Mouse (Mus musculus): ENCODE data around the gene Plekhh3. TPM values are rescaled to one million over a fixed set of nuclear protein-coding genes. Genes with fewer than 3 reads are reported as not detected.
A peak's percentile ranks its signal among the peaks of the same experiment; 100 is the strongest.

Gene Plekhh3
- polyA plus RNA-seq, 1 experiment from 2014 or later, result 8.5 TPM

DNA sequence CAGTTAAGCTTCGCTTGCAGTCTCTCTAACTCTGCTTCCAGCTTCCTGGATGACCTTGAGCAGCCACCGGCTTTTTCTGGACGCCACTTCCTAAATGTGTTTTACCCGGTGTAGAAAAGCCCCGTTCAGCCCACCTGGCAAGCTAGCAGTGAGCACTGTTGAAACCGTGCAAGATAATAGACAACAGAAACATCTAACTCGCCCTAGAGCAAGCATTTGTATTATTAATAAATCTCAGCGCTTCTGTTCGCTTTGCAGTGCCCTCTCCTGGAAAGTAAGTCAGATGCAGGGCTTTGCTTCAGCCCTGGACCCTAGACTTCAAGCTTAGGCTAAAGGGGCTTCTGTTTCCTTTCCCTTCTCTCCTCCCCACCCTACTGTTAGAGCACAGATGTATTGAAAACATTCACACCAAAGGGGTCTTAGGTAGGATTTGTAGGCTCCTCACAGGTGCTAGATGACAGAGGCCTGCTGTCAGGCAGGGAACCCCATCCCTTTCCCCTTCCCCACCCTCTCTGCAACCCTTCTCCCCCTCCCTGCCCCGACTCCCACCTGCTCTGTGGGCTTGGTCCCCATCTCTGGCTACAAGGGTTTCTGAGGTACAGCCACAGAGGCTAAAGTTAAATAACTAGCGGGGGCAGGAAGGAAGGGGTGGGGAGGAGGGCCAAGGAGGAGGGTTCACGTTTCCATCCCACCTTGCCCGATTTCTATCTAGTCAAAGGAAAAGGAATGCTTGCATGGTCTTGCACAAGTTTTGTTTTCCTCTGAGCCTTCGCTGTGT, 3.9 kb upstream of the Plekhh3 start, which contains the start of gene Ccr10:
TSS of gene Ccr10 (minus strand) at position 593 of the 778 bp plus-strand sequence.
- no peak for ATAC-seq (replicated peaks)
- Histone ChIP-seq H3K4me1 (peaks cover 74% of the 10 kb centered on the region), H3K9me3 (no peaks in the 10 kb centered on the region), H3K27ac (peak within 1 kb of the TSS; percentile 66), H3K9ac (peak within 1 kb of the TSS; percentile 46), H3K4me2 (peak within 1 kb of the TSS; percentile 57), H3K36me3 (replicated peaks) (no peaks in the 10 kb centered on the region), H3K4me3 (peak within 1 kb of the TSS; percentile 43), H3K27me3 (replicated peaks) (peaks cover 25% of the 10 kb centered on the region)
- WGBS, result 19% methylated on average over 14 of the region's 14 CpGs

DNA sequence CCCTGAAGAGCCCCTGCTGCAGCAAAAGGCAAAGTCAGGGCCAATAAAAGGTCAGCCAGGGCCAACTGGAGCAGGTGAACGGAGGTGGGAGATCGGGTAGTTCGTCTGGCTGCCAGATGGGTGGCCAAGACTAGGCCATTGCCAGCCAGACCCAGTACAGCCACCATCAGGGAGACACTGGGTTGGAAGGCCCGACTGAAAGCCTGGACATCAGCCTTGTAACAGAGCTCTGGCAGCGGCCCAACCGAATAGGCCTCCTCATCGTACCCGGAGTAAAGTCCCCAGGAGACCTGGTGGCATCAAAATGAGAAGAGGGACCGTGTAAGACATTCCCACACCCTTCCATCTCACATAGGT, 3.2 kb upstream of the Plekhh3 start:
- peak overlapping the region; percentile 57 for H3K4me2 ChIP-seq
- ATAC-seq (replicated peaks), result no peak
- peaks cover 80% of the 10 kb centered on the region for H3K4me1 ChIP-seq
- peak overlapping the region; percentile 37; the same call in 1 of the 2 replicates for H3K9ac ChIP-seq
- peak overlapping the region; percentile 27 for H3K4me3 ChIP-seq
- H3K9me3 ChIP-seq, result no peaks in the 10 kb centered on the region
- 18% methylated on average over 9 of the region's 9 CpGs for WGBS
- peak overlapping the region; percentile 55; the same call in 1 of the 2 replicates for H3K27ac ChIP-seq
- H3K27me3 ChIP-seq (replicated peaks), result peaks cover 25% of the 10 kb centered on the region
- H3K36me3 ChIP-seq (replicated peaks), result no peaks in the 10 kb centered on the region

DNA sequence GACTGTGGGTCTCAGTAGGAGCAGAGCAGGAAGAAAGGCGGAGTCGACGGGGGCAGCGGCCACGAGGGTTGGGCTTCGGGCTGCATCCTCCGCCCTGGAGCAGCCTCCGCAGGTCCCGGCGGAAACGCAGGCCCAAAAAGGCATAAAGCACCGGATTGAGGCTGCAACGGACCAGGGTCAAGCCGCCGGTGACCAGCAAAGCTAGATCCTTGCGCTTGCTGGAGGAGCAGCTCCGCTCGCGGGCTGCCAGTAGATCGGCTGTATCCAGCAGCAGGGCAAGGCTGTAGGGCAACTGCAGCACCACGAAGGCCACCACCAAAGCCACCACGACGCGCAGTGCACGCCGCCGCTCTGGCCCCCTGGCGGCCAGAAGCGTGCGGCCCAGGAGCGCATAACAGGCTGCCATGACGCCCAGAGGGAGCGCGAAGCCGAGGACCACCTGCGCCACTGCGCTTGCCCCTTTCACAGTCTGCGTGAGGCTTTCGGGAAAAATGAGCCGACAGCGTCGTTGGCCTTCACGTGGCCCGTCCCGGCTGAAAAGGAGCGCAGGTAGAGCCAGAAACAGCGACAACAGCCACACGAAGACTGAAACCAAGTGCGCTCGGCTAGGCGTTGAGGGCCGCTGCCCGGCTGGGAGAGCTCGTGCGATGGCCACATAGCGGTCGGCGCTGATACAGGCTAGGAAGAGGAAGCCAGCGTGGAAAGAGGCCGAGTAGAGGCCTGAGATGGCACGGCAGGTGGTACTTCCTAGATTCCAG, 2.7 kb upstream of the Plekhh3 start:
- Histone ChIP-seq H3K9ac (peak overlapping the region; percentile 37; the same call in 1 of the 2 replicates), H3K4me3 (peak overlapping the region; percentile 27), H3K36me3 (replicated peaks) (no peaks in the 10 kb centered on the region), H3K4me2 (peak overlapping the region; percentile 57), H3K27ac (peak overlapping the region; percentile 45), H3K9me3 (no peaks in the 10 kb centered on the region), H3K27me3 (replicated peaks) (peaks cover 29% of the 10 kb centered on the region), H3K4me1 (peaks cover 86% of the 10 kb centered on the region)
- ATAC-seq (replicated peaks), result peak; percentile 31; the same call in 1 of the 2 replicates
- 1% methylated on average over 61 of the region's 61 CpGs for WGBS

DNA sequence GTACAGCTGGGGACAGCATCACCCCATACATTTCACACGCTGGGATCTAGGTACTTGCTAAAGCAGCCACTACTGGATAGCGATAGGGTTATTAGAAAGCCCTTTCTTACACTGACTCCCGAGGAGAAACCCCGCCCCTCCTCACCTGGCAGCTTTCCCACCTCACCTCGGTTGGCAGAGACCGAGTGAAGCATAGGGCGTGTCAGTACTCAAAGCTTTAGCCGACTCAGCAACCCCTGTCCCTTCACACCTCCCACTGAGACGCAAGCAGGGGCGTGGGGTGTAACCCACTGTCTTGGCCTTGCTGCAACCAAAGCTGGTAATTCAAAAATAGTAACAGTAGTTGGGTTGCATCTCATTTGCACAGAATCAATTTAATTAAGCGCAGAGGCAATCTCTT, 2.0 kb upstream of the Plekhh3 start:
- ATAC-seq (replicated peaks), result no peak
- Histone ChIP-seq H3K27me3 (replicated peaks) (peaks cover 31% of the 10 kb centered on the region), H3K9me3 (no peaks in the 10 kb centered on the region), H3K9ac (no peak overlapping the region), H3K36me3 (replicated peaks) (no peaks in the 10 kb centered on the region), H3K4me3 (no peak overlapping the region), H3K27ac (no peak overlapping the region), H3K4me2 (peak overlapping the region; percentile 57), H3K4me1 (peaks cover 86% of the 10 kb centered on the region)
- 5% methylated on average over 11 of the region's 11 CpGs for WGBS

DNA sequence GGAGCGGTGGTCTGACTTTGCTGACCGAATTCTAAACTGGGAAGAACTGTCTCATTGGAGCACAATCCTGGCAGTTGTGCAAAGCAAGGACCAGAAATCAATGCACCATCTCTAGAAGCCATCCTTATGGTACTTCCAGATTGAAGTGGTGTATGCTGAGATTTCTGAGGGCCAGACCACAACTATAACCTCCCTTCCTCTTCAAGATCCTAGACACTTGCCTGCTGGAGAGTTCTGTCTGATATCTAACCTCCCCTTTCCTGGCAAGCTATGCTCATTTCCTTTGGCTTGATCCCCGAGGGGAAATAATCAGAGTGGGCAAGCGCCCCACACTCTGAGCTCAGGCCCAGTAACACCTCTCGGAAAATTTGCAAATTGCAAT, 1.3 kb upstream of the Plekhh3 start:
- H3K36me3 ChIP-seq (replicated peaks), result peaks cover under 1% of the 10 kb centered on the region; the same call in 1 of the 2 replicates
- H3K27ac ChIP-seq, result peak overlapping the region; percentile 83
- ATAC-seq (replicated peaks), result no peak
- WGBS, result 11% methylated on average over 5 of the region's 5 CpGs
- peaks cover 80% of the 10 kb centered on the region for H3K4me1 ChIP-seq
- peak overlapping the region; percentile 53 for H3K4me3 ChIP-seq
- peak overlapping the region; percentile 88 for H3K4me2 ChIP-seq
- no peaks in the 10 kb centered on the region for H3K9me3 ChIP-seq
- H3K27me3 ChIP-seq (replicated peaks), result peaks cover 31% of the 10 kb centered on the region
- H3K9ac ChIP-seq, result peak overlapping the region; percentile 46

DNA sequence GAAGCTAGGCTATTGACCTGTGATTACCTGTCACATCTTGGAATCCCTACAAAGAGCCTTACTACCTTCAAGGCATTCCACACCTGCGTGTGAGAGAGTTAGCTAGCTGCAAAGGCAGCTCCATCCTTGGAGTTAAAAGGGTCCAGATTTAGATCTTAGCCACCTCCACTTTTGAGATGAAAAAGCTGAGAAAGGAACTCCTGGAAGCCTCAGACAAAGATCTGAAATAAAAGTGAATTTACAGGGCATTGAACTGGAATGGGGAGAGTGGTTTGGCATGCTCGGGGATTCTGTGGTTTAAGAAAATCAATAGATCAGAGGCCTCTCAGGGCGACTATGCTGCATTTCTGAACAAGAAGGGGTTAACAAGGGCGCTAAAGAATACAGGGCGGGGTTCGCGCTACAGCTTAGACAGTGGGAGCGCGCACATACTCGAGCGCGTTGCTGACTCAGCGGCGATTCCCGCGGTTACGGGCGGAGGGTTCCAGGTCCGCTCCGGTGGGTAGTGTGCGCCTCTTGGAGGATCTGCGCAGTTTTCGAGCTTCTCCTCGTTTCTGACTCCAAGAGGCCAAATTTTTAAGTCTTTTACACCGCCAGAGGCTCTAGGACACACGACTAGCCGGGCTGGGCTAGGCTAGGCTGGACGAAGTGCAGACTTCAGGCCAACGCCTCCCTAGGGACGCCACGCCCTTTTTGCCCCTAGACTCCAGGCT, 726 bp upstream of the Plekhh3 start:
- Histone ChIP-seq H3K27ac (peak overlapping the region; percentile 83), H3K9ac (peak overlapping the region; percentile 46), H3K4me2 (peak overlapping the region; percentile 88), H3K9me3 (no peaks in the 10 kb centered on the region), H3K4me3 (peak overlapping the region; percentile 53), H3K36me3 (replicated peaks) (peaks cover 5% of the 10 kb centered on the region; the same call in 1 of the 2 replicates), H3K4me1 (peaks cover 74% of the 10 kb centered on the region), H3K27me3 (replicated peaks) (peaks cover 31% of the 10 kb centered on the region)
- under 1% methylated on average over 31 of the region's 31 CpGs for WGBS
- ATAC-seq (replicated peaks), result peak; percentile 57

DNA sequence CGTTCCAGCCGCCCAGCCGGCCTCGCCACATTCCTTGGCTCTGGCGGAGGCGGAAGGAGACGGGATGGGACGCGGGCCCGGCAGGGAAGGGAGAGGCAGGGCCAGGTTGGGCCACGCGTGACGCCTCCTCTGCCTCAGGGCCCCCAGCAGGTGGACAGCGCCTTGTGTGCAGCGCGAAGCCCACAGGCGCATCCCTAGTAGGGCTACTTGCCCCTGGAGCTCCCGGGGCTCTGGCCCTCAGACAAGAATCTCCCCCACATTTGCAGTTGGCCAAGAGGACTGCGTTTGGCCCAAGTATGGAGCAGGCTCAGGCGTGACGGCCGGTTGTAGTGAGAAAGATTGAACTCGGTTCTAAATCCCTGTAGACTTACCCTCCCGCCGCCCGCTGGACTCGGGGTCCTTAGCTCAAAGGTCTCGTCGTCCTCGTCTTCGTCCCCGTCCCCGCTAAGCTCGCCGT, 769 bp downstream of the Plekhh3 start, which contains the start of gene Cntnap1:
TSS of gene Cntnap1 (plus strand) at position 170 of the 457 bp plus-strand sequence.
- Histone ChIP-seq H3K27me3 (replicated peaks) (peaks cover 44% of the 10 kb centered on the region), H3K4me1 (peaks cover 64% of the 10 kb centered on the region)
- under 1% methylated on average over 35 of the region's 35 CpGs for WGBS

DNA sequence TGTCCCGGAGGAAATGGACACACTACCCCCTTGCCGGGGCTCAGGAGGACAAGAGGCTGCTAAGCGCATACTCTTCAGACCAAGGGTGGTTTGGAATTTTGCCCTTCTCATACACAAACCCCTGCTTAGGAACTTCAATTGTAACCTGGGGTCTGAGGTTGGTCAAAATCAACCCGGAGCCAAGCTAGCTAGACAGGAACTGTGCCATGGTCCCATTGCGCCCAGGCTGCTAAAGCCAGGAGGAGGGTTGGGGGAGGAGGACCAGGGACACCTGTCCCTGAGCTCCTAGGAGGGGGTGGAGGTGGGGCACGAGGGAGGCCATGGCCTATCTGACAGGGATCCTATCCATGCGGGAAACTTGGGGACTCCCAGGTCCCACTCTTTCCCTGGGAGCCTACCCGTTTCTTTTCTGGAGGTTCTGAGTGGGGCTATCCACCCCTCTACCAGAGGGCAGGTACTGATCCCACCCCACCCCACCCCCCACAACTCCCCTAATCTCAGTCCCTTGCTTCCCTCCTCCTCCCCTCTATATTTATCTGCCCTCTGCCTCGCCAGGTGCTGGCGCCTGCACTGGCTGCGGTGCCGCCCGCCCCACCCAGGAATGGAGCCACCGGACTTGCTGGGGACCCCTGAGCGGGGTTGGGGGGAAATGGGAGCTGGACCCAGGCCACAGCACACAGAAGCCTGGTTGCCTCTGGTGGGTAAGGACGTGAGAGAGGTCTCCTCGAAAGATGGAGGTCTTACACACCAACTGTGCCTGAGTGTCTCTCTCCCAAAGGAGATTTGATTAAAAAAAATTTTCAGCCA, 1.6 kb downstream of the Plekhh3 start:
- Histone ChIP-seq H3K27ac (no peak overlapping the region), H3K9me3 (no peaks in the 10 kb centered on the region), H3K4me1 (peaks cover 58% of the 10 kb centered on the region), H3K9ac (peak overlapping the region; percentile 64; the same call in 1 of the 2 replicates), H3K4me2 (peak overlapping the region; percentile 88), H3K36me3 (replicated peaks) (peaks cover 5% of the 10 kb centered on the region; the same call in 1 of the 2 replicates), H3K4me3 (peak overlapping the region; percentile 84), H3K27me3 (replicated peaks) (peaks cover 47% of the 10 kb centered on the region)
- no peak for ATAC-seq (replicated peaks)
- 16% methylated on average over 17 of the region's 17 CpGs for WGBS

More for the DNA sequence above, 769 bp downstream of the Plekhh3 start, which contains the start of gene Cntnap1:
- peak within 1 kb of the TSS; percentile 84 for H3K4me3 ChIP-seq
- peak within 1 kb of the TSS; percentile 88 for H3K4me2 ChIP-seq
- peak within 1 kb of the TSS; percentile 64 for H3K9ac ChIP-seq
- peaks cover 5% of the 10 kb centered on the region; the same call in 1 of the 2 replicates for H3K36me3 ChIP-seq (replicated peaks)
- no peak for ATAC-seq (replicated peaks)
- no peaks in the 10 kb centered on the region for H3K9me3 ChIP-seq
- H3K27ac ChIP-seq, result peak within 1 kb of the TSS; percentile 81

DNA sequence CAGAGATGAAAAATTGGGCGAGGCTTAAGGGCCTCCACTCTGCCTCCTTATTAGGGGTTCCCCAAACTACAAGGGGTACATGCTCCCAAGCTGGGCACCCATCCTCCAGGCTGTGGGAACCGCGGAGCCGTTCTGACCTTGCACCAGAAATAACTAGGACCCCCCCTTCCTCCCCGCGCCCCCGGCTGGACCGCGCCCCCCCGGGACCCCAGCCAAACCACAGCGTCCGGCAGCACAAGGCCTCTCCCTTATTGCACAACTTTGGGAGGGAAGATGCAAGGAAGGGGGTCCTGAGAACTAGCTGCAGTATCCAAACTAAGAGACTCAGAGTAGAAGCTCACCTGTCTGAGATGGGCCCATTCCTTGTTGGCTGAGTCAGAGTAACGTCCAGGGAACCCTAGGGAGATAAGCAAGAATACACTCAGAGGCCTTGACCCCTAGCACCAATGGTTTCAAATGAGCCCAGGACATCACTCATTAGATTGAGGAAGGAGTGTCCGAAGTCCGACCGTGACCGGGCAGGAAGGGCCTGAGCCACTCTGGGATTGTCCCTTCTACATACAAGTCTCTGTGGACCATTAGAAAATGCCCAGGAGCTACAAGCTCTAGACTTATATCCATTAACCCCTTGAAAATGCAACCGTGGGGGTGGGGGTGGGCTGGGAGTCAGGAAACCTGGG, 2.7 kb downstream of the Plekhh3 start:
- Histone ChIP-seq H3K36me3 (replicated peaks) (peaks cover 11% of the 10 kb centered on the region; the same call in 1 of the 2 replicates), H3K4me3 (0 out of 2 replicates have a peak overlapping the region, but pooled peaks have one; percentile 84), H3K4me2 (peak overlapping the region; percentile 88; the same call in 1 of the 2 replicates), H3K27me3 (replicated peaks) (peaks cover 58% of the 10 kb centered on the region), H3K9ac (no peak overlapping the region), H3K27ac (no peak overlapping the region), H3K9me3 (no peaks in the 10 kb centered on the region), H3K4me1 (peaks cover 54% of the 10 kb centered on the region)
- no peak for ATAC-seq (replicated peaks)
- whole genome bisulfite sequencing, result 63% methylated on average over 18 of the region's 18 CpGs

DNA sequence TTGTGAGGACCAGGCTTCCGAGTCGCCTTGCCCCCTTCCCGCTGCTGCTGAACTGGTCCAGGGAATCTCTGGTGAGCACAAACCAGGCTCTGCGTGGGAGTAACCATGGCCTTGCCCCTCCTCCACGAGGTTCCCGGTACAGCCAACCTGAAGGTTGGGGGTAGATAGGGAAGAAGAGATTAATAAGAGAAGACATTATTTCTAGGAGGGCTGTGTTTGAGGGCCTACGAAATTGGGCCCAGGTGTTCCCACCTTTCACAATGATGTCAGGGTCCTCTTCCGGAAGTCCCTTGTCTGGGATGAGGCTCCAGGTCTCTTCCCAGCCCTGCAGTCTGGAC, 3.2 kb downstream of the Plekhh3 start:
- H3K27me3 ChIP-seq (replicated peaks), result peaks cover 63% of the 10 kb centered on the region
- ATAC-seq (replicated peaks), result no peak
- 47% methylated on average over 8 of the region's 8 CpGs for WGBS
- H3K36me3 ChIP-seq (replicated peaks), result peaks cover 13% of the 10 kb centered on the region; the same call in 1 of the 2 replicates
- H3K4me1 ChIP-seq, result peaks cover 49% of the 10 kb centered on the region
- no peaks in the 10 kb centered on the region for H3K9me3 ChIP-seq
- no peak overlapping the region for H3K4me2 ChIP-seq
- no peak overlapping the region for H3K27ac ChIP-seq
- H3K9ac ChIP-seq, result no peak overlapping the region
- H3K4me3 ChIP-seq, result no peak overlapping the region

Measured in midbrain, embryonic 15.5 days (tissue).